Mouse (Mus musculus): ENCODE data around the gene Arpp21. TPM values are rescaled to one million over a fixed set of nuclear protein-coding genes. Genes with fewer than 3 reads are reported as not detected.

Gene Arpp21
- polyA plus RNA-seq, 1 experiment: 11.1 TPM

DNA sequence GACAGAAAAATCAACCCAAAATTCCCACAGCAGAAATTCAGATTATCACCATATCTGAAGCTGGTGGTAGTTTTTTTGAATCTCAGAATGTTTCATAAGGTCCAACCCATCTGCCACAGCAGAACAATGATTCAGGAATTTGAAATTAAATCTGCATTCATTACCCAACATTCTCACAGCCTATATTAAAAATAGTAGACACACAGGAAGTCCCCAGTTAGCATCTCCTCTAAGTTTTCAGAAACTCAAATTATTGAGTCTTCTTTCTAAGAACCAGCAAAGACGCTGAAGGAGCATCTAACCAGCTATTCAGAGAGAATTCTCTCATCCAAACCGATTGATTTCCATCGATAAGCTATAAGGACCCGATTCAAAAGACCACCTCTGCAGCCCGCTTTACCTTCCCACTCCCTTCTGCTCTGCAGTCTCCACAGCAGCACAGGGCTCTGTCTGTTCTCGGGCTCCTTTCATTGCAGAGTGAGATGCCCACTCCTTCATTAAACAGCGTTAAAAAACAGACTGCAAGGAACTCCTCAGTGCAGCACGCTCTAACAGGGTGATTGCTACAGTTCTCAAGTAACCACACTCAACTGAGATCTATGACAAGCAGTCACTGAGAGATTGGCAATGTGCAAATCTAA is 3.7 kb downstream of the Arpp21 start:
- Histone ChIP-seq H3K27me3 (replicated peaks) (peaks cover 2% of the 10 kb centered on the region), H3K4me3 (replicated peaks) (peak overlapping the region; percentile 99), H3K4me1 (peaks cover 74% of the 10 kb centered on the region), H3K9me3 (no peaks in the 10 kb centered on the region), H3K36me3 (replicated peaks; ENCODE audit: low read length) (no peaks in the 10 kb centered on the region)
- TF ChIP-seq GATA1 (IDR thresholded peaks at IDR 0.05; ENCODE audit: borderline replicate concordance, low read length): no peak
- no peak for TF ChIP-seq FLI1 (IDR thresholded peaks at IDR 0.05; ENCODE audit: low read length)

DNA sequence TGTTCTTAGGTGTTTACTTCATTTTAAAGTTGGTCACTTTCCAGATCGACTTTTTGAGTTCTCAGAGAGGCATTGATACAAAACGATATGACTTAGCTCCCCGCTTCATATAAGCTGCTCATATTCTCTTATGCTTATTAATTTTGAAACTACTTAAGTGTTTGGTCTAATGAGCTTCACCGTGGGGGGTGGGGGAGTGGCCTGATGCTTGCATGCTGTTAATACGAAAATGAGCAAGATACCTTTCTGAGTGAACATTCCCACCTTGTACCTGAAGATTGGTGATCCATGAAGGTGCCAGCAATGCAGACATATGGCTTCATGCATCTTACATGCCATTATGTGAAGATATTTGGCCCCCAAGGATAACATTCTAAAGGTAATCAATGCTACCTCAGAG is 4.4 kb downstream of the Arpp21 start:
- TF ChIP-seq GATA1 (IDR thresholded peaks at IDR 0.05; ENCODE audit: borderline replicate concordance, low read length) (no peak), FLI1 (IDR thresholded peaks at IDR 0.05; ENCODE audit: low read length) (no peak)
- H3K4me1 ChIP-seq: peaks cover 81% of the 10 kb centered on the region
- H3K36me3 ChIP-seq (replicated peaks; ENCODE audit: low read length): no peaks in the 10 kb centered on the region
- no peaks in the 10 kb centered on the region for H3K9me3 ChIP-seq
- H3K27me3 ChIP-seq (replicated peaks): peaks cover 2% of the 10 kb centered on the region
- peak overlapping the region; percentile 80 for H3K4me3 ChIP-seq (replicated peaks)

DNA sequence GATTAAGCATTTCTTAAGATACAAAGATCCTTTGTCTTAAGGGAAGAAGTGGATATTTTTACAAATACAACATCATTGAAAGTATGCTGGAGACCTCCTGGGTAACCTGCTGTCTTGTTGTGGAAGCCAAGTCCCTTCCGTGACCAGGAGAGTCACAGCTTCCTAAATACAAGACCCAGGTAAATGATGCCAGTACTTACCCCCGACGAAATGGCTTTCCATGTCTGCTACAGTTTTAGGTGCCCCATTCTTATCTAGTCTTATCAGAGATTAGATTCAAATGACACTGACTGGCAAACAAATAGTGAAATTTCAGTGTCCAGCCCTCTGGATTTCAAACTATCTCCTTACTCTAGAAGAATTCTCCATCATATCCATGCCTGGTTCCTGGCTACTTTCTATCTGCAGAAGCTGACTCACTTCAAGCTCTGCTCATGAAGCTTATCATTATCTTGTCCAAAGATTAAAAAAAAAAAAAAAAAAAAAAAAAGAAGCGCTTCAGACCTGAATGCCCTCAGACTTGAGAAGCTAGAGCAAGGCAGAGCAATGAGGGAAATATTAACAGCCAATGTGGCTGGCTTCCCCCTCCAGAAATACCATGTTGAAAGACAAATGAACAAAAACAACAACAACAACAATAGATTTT is 4.9 kb downstream of the Arpp21 start:
- TF ChIP-seq GATA1 (IDR thresholded peaks at IDR 0.05; ENCODE audit: borderline replicate concordance, low read length): no peak
- no peak for TF ChIP-seq FLI1 (IDR thresholded peaks at IDR 0.05; ENCODE audit: low read length)
- H3K4me3 ChIP-seq (replicated peaks): peak overlapping the region; percentile 4
- peaks cover 83% of the 10 kb centered on the region for H3K4me1 ChIP-seq
- no peaks in the 10 kb centered on the region for H3K36me3 ChIP-seq (replicated peaks; ENCODE audit: low read length)
- no peaks in the 10 kb centered on the region for H3K9me3 ChIP-seq
- H3K27me3 ChIP-seq (replicated peaks): peaks cover 2% of the 10 kb centered on the region

DNA sequence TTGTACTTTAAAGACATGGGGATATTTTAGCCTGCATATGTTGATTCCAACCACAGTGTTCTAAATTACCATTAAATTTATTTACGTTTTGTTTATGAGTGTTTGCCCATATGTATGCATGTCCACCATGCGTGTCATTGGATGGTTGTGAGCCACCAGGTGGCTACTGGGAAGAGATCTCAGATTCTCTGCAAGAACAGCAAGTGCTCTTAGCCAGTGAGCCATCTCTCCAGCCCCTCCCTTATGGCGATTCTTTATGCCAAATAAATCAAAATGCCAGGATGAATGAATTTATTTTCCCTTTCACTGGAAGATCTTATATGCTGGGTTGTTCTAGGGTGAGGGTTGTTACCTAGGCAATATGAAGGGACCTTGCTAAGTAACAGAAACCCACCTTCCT is 7.3 kb downstream of the Arpp21 start:
- Histone ChIP-seq H3K9me3 (no peaks in the 10 kb centered on the region), H3K36me3 (replicated peaks; ENCODE audit: low read length) (no peaks in the 10 kb centered on the region), H3K27me3 (replicated peaks) (no peaks in the 10 kb centered on the region), H3K4me1 (peaks cover 84% of the 10 kb centered on the region), H3K4me3 (replicated peaks) (no peak overlapping the region)
- no peak for TF ChIP-seq GATA1 (IDR thresholded peaks at IDR 0.05; ENCODE audit: borderline replicate concordance, low read length)
- no peak for TF ChIP-seq FLI1 (IDR thresholded peaks at IDR 0.05; ENCODE audit: low read length)

DNA sequence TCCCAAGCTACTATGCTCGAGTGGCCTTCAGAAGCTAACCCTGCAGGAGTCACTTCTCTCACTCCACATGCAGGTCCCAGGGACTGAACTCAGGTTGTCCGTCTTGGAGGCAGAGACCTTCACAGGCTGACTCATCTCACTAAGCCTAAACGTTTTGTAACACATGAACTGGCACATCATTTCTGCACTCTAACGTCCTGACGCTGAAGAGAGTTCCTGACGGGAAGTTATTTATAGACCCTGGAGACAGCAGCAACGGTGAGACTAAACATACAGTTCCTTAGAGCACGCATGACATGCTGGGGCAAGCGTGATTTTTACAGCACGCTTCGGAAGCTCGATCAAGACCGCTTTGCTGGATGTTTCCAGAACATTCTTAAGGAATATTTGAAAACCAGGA is 8.6 kb downstream of the Arpp21 start:
- Histone ChIP-seq H3K27me3 (replicated peaks) (no peaks in the 10 kb centered on the region), H3K4me3 (replicated peaks) (peak overlapping the region; percentile 59), H3K9me3 (no peaks in the 10 kb centered on the region), H3K4me1 (peaks cover 85% of the 10 kb centered on the region), H3K36me3 (replicated peaks; ENCODE audit: low read length) (peaks cover 11% of the 10 kb centered on the region)
- no peak for TF ChIP-seq GATA1 (IDR thresholded peaks at IDR 0.05; ENCODE audit: borderline replicate concordance, low read length)

DNA sequence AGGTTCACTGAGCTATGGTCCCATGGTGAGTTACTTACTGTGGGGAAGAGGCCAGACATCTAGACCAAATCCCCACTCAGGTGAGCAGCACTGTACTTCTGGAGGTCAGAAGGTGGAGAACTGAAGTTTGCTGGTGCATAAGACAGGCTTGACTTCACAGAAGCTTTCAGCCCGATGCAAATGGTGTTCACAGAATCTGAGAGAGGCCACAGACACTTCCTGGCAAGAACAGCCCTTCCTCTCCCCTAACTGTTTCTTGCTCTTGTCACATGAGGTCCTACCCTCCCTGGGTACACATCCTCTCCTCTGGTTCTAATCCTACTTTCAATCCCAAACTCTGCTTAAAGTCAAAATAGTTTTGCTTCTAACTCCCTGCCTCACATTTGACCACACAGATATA is 9.2 kb downstream of the Arpp21 start:
- no peak for TF ChIP-seq FLI1 (IDR thresholded peaks at IDR 0.05; ENCODE audit: low read length)
- TF ChIP-seq GATA1 (IDR thresholded peaks at IDR 0.05; ENCODE audit: borderline replicate concordance, low read length): no peak
- peak overlapping the region; percentile 72 for H3K4me3 ChIP-seq (replicated peaks)
- no peaks in the 10 kb centered on the region for H3K9me3 ChIP-seq

DNA sequence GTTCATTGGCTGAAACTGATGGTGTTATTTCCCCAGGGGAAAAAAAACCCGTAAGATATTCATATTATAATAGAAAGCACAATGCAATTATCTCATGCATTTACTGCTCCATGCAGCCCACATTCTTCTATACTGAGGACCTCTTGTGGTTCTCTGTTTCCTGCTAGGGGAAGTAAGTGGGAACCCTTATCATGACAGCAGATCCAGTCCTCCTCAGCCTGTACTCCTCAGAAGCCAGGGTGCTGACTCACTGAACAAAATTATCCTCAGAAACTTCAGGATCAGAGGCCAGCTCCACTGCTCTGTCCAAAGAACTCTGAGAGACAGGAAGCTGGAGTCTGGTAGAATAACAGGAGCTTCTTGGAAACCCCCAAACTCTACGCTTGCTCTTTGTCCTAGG is 10.7 kb downstream of the Arpp21 start:
- peak overlapping the region; percentile 65 for H3K4me3 ChIP-seq (replicated peaks)
- H3K27me3 ChIP-seq (replicated peaks): no peaks in the 10 kb centered on the region
- TF ChIP-seq GATA1 (IDR thresholded peaks at IDR 0.05; ENCODE audit: borderline replicate concordance, low read length): peak; percentile 93; the same call in 2 of the 3 replicates
- TF ChIP-seq FLI1 (IDR thresholded peaks at IDR 0.05; ENCODE audit: low read length): 0 out of 2 replicates have a peak, but pooled peaks have one; percentile 35
- no peaks in the 10 kb centered on the region for H3K9me3 ChIP-seq
- H3K36me3 ChIP-seq (replicated peaks; ENCODE audit: low read length): peaks cover 17% of the 10 kb centered on the region
- peaks cover 81% of the 10 kb centered on the region for H3K4me1 ChIP-seq

More for the DNA sequence above, 9.2 kb downstream of the Arpp21 start:
- Histone ChIP-seq H3K4me1 (peaks cover 83% of the 10 kb centered on the region), H3K27me3 (replicated peaks) (no peaks in the 10 kb centered on the region), H3K36me3 (replicated peaks; ENCODE audit: low read length) (peaks cover 16% of the 10 kb centered on the region)

DNA sequence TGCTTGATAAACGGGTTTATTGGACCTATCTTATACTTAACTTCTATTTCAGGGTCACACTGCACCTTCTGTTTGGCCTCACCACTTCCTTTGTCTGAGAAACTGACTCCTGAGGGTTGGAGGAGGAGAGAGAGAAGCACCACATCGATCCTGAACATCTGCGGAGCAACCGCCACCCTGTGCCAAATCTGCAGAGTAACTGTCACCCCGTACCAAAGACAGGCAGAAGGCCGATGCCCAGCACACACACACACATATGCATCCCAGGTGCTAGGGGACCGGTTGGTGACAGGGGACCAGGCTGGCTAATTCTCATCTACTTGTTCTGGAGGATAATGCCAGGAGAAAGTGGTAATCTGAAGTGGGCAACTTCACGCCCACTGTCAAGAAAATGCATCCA is 16.4 kb downstream of the Arpp21 start:
- H3K9me3 ChIP-seq: no peaks in the 10 kb centered on the region
- peaks cover 49% of the 10 kb centered on the region for H3K36me3 ChIP-seq (replicated peaks; ENCODE audit: low read length)
- peaks cover 80% of the 10 kb centered on the region for H3K4me1 ChIP-seq
- no peak for TF ChIP-seq GATA1 (IDR thresholded peaks at IDR 0.05; ENCODE audit: borderline replicate concordance, low read length)
- no peak for TF ChIP-seq FLI1 (IDR thresholded peaks at IDR 0.05; ENCODE audit: low read length)
- H3K27me3 ChIP-seq (replicated peaks): no peaks in the 10 kb centered on the region
- H3K4me3 ChIP-seq (replicated peaks): no peak overlapping the region

DNA sequence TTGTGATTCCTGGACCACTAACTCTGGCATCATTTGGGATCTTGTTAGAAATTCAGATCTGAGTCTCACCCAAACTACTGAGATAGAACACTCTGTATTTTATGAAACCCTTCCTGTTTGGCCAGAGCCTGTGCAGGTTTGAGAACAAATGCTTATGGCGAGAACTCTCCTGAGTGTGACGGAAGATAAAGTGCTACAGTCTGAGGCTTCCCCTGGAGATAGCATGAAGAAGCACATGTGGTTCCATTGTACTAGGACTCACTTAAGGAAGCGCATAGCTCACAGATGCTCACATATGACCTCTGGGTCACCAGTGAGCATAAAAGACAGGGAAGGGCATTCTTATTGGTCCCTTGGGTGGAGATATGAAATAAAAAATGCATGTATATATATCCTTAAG is 17.5 kb downstream of the Arpp21 start:
- Histone ChIP-seq H3K9me3 (no peaks in the 10 kb centered on the region), H3K4me3 (replicated peaks) (no peak overlapping the region), H3K27me3 (replicated peaks) (no peaks in the 10 kb centered on the region), H3K36me3 (replicated peaks; ENCODE audit: low read length) (peaks cover 57% of the 10 kb centered on the region), H3K4me1 (peaks cover 79% of the 10 kb centered on the region)
- TF ChIP-seq FLI1 (IDR thresholded peaks at IDR 0.05; ENCODE audit: low read length) (no peak), GATA1 (IDR thresholded peaks at IDR 0.05; ENCODE audit: borderline replicate concordance, low read length) (no peak)

DNA sequence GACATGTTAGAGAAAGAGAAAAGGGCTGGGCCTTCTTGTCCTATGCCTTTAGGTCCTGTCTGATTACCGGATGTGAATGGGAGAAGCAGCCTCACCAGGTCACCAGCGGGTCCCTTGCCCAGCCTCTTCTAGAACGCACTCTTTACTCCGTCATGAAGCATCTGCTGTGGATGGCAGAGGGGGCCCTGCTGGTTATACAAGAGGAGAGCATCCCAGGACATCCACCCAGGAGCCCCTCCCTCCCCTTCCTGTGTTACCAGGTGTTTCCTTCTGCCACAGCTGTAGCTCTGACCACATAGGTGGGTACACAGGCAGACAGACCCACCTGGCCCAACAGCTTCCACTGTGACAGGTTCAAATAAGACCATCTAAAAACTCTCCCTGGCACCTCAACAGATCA is 18.6 kb downstream of the Arpp21 start:
- peaks cover 71% of the 10 kb centered on the region for H3K4me1 ChIP-seq
- peaks cover 48% of the 10 kb centered on the region for H3K36me3 ChIP-seq (replicated peaks; ENCODE audit: low read length)
- no peak overlapping the region for H3K4me3 ChIP-seq (replicated peaks)
- H3K9me3 ChIP-seq: no peaks in the 10 kb centered on the region
- no peak for TF ChIP-seq GATA1 (IDR thresholded peaks at IDR 0.05; ENCODE audit: borderline replicate concordance, low read length)
- no peaks in the 10 kb centered on the region for H3K27me3 ChIP-seq (replicated peaks)
